Mouse (Mus musculus) adipocyte (in vitro differentiated cells): ENCODE measurements around the gene Rpp25.

Experiments used
- DNase-seq: peaks from one replicate; pipeline ENCODE4 v3.0.0-alpha.2; 2016; ENCODE audit warnings: low spot score

Gene Rpp25

DNA sequence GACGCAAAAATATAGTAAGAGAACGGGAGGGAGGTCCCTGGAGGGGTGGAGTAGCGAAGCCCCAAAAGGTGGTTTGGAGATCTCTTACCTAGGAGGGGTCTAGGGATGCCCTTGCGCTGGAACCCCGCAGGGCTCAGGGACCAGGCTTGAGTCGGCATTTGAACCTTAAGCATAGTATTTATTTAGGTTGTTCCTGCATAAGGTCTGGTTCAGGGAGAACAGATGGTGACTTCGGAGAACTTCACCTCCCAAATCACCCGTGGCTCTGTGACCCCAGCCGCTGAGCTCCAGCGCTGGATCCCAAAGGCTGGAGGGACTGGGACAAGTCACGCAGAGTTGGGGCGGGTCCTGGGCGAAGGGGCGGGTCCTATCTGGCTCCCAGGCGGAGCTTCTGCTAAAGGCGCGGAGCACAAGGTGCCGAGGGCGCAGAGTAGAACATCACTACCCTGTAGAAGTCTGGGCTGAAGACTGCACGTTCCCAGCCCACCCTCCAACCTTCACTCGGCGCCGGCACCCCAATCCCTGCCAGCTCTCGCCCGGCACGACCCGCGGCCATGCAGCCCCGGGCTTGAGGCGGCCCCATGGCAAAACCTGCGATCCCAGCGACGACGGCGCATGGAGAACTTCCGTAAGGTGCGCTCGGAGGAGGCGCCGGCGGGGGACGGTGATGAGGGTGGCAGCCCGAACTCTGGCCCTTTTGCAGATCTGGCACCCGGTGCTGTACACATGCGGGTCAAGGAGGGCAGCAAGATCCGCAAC, at the start of gene Rpp25:
Gene Rpp25 (plus strand): TSS at position 405 of the 759 bp plus-strand sequence.
- DNase-seq = no peak

DNA sequence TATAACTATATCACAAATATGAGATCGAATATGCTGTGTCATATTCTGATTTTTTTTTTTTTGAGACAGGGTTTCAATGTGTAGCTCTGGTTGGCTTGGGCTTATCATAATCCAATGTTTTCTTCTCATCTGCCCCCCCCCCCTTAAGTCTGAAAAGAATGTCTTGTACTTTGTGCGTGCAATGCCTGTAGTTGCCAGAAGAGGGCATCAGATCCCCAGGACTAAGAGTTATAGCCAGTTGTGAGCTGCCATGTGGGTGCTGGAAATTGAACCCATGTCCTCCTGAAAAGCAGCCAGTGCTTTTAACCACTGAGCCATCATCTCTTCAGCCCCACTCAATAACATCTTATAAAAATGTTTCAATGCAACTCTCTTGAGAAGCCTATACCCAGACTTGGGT, 44.1 kb upstream of the Rpp25 start:
- no peak for DNase-seq

DNA sequence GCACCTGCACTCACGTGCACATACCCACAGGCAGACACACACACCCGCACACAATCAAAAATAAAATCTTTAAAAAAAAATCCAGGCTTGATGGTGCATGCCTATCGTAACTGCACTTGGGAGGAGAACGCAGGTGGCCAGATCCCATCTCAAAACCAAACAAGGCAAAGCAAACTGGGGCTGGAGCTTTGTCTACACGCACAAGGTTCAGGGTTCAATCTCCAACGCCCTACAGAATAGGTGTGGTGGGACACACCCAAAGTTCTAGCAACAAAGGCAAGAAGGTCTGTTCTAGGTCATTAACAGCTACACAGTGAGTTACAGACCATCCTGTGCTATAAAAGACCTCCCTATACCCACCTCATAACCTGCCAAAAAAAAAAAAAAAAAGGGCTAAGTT, 41.0 kb upstream of the Rpp25 start:
- DNase-seq = no peak

DNA sequence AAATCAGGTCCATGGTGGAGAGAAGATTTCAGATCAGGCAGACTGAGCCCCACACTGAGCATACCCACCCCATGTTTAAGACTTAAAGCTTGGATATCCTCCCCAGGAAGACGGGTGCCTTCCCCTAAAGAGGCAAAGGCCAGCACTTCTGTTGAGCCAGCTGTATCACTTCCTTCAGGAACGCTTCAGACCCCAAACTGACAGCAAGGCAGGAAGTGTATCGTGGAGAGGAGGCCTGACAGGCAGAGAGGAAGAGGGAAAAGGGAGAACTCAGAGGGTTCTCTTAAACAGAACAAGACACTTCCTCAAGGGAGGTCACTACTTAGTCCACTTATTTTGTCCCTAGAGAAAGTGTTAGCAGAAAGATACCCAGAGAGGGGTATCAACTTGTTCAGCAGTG, 37.7 kb upstream of the Rpp25 start:
- no peak for DNase-seq

DNA sequence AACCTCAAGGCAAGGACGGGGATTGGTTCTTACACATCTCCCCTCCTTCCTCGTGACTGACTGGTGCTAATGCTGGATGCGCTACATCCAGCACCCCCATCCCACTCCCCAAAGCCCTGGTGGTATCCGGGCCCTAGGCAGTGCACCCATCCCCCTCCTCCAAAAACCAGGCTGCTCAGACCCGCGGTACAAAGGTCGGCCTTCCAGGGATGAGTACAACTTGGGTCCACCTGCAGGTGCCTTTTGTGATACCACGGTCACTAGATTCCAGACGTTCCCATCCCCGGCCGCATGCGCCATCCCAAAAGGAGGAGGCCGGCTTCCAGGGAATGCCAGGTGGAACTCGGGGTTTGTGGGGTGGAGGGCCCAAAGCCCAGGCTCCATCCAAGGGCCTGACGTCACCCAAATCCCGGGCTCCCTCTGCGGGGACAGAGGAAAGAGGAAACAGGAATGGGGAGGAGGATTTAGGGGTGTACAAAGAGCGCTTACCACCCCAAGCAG, 36.5 kb upstream of the Rpp25 start:
- no peak for DNase-seq

DNA sequence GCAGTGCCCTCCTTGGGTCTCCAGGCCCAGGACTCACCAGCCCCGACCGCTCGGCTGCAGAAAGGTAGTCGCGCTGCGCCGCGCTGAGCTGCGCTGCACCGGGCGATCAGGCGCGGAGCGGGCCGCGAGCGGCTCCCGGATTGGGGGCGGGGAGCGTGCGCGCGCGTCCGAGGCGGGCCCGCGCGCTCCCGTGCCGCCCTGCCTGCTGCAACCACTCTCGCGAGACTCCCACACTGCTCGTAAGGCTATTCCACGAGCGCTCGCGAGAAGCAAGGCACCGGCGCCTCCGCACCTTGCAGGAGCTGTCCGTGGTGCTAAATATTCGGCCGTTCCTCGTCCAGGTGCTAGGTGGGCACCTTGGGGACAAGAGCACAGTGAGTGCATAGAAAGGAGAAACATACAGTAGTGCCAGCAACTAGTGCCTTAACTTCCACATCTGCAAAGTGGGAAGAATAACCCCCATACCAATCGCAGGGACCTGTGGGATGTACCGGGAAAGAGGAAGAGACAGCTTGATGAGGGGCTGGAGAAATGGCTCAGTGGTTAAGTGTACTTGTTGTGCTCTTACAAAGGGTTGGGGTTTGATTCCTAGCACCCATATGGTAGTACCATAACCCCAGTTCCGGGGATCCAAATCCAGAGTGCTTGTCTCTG, 35.8 kb upstream of the Rpp25 start, which contains the start of gene Scamp5:
Gene Scamp5 (minus strand): TSS at position 165 of the 654 bp plus-strand sequence.
- DNase-seq = no peak

DNA sequence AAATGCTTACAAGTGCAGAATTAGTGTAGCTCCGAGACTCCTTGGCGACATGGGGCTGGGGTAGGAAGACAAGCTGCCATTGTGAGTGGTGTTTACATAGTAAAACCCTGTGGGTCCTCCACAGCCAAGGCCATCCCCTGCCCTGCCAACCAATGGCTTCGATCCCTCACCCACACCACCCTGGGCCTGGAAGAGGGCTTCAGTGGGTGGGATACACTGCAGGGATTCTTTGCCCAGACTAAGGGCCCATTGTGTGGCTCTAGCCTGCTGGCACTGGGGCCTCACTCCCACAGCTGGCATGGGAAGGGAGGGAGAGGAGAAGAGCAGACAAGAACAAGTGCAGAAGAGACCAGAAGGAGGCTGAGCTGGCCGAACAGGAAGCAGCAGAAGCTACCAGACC, 34.9 kb upstream of the Rpp25 start:
- DNase-seq = no peak

DNA sequence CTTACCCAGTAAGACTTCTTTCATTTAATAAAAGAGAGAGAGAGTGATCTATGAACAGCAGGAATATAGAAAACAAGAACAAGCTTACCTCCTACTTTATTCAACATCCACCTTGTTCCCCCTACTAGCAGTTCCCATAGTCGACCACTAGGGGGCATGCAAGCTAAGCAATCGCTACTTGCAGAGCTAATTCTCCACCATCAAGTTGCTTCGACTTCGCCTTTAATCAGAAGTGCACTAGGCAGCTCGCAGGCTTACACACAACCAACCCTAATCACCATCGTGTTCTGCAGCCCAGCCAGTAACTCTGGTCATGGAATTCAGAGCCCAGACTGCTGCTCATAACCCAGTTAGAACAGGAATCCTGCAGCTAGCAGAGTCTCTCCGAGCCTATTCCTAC, 18.1 kb upstream of the Rpp25 start:
- DNase-seq = peak; percentile 85

DNA sequence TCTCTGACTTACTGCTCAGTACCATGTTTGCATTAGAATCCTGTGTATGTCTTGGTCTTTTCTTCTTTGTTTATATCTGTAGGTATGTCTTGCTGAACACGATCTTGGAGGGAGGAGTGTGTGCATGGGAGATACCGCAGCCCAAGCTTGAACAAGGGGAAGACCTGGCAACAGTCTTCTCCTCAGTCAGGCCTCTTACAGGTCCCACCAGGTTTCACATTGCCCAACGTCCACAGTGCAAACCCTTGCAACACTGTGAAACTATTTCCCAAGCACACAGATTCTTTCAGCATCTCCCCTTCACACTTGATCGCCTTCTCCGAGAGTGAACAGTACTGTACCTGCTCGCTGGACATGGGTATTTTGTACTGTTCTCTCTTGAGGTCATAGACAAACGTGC, 16.0 kb upstream of the Rpp25 start:
- DNase-seq = no peak

DNA sequence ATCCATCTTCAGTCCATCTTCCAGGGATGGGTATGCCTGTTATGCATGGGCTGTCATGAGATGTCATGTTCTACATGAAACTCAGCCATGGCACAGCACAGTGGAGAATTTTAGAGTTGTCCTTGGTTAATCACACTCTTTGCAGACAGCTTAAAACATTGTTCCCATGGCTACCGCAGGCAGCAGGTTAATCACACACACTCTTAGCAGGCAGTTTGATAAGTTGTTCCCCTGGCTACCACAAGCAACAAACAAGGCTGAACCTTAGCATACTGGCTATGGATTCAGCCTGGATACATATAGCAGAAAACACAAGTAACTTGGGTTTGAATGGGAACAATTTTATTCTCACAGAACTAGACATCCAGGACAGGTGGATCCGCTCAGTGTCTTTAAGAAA, 10.3 kb upstream of the Rpp25 start:
- DNase-seq = no peak

DNA sequence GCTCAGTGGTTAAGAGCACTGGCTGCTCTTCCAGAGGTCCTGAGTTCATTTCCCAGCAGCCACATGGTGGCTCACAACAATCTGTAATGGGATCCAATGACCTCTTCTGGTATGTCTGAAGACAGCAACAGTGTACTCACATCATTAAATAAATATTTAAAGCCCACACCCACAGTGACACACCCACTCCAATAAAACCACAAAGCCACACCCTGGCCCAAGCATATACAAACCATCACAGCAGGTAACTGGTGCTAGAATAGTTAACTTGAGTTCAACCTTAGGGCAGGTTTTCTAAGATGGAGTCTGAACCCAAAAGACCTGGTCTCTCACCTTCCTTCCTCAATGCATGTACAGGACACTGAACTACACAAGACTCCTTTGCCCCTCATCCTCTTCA, 8.9 kb upstream of the Rpp25 start:
- DNase-seq = no peak

DNA sequence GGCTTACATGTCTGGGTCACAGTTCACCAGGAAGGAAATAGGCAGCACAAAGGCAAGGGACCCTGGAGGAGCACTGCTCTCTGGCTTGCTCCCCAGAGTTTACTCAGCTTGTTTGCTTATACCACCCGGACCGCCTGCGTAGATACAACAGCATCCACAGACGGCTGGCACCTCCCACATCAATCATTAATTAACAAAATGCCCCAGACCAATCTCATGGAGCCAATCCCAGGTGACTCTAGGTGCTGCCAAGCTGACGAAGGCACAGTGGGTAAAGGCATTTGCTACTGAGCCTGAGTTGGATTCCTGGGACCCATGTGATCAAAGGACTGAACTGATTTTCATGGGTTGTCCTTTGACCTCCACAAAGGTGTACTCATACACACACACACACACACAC, 6.6 kb upstream of the Rpp25 start:
- DNase-seq = no peak

DNA sequence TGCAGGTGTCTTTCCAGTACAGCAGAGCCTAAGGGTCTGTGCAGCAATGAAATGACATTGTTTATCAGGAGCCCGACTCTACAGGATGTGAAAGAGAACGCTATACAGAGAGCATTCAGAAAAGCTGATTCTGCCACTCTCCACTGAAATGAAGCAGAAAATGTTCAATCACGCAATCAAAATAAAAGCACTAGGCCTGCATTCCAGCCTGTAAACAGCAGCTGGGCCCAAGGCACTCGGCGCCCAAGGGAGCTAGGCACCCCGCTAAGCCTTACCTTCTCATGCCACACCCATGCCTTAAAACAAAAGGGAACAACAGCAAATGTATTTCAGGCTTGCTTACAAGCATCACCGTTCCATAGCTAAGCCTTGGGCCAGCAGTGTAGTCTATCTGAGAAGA, 5.3 kb upstream of the Rpp25 start:
- no peak for DNase-seq

DNA sequence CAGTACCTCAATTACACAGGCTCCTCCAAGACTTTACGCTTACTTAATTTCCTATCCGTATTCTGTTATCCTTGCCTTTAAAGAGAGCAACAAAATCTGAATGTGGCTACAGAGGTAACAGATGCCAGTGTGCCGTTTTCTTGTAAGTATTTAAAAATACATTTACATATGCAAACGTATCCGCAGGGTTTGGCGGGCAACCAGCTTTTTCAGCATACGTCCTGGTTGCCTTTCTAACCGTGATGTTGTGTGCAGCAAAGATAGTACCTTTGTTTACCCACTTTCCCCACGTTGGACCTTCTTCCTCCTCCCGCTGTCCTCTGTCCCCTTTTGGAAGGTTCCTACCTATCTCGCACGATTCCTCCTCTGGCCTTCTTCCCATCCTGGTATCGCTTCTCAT, 2.4 kb upstream of the Rpp25 start:
- DNase-seq = no peak

DNA sequence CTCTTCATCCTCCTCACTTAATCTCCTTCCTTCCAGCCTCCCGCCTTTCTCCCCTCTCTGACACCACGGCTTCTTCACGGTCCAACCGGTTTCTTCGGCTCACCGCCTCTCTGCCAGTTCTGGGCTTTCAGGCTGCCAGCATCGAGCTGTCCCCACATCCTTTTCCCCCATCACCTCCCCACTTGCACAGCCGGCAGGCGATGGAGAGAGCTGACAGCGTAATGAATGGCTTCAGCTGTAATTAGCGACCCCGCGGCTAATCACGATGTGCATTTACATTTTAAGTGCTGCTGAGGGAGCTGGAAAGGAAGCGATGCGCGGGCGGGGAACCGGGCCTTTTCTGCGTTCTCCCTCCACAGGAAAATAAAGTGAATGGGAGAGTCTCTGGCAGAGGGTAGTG, 2.0 kb upstream of the Rpp25 start:
- DNase-seq = no peak

DNA sequence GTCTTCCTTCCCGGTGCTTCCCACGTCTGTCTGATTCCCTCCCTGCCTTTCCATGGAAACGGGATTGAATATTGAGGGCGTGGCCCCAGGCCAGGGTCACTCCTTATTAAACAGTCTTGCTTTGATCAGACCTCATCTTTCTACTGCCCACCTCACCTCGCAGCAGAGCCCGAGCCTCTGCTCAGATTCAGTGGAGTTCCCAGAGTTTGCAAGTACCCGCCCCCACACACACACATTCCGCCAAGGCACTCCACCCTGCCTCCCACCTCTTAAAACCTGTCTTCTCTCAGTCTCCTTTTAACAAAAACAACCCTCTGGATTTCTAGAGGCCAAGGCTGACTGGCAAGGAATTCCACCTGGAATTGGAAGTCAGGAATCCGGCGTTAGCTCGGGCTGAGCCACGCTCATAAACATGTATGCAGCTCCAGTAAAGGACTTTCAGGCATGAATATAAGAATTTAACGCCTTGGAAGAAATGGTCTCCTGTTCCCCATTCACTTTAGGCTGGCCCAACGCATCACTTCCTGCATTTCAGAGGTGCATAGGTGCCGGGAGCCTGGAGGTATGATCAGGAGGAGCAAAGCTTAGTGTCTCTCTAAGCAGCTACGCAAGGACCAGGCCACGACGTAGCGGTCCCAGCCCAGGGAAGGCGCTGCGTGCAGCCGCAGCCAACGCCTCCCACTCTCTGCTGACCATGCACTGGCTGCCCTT, 760 bp upstream of the Rpp25 start:
- no peak for DNase-seq

DNA sequence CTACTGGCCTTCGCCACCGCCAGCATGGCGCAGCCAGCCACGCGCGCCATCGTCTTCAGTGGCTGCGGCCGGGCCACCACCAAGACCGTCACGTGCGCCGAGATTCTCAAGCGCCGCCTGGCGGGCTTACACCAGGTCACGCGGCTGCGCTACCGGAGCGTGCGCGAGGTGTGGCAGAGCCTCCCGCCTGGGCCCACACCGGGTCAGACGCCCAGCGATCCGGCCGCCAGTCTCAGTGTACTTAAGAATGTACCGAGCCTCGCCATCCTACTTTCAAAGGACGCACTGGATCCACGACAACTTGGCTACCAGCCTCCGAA, 515 bp downstream of the Rpp25 start:
- DNase-seq = no peak

DNA sequence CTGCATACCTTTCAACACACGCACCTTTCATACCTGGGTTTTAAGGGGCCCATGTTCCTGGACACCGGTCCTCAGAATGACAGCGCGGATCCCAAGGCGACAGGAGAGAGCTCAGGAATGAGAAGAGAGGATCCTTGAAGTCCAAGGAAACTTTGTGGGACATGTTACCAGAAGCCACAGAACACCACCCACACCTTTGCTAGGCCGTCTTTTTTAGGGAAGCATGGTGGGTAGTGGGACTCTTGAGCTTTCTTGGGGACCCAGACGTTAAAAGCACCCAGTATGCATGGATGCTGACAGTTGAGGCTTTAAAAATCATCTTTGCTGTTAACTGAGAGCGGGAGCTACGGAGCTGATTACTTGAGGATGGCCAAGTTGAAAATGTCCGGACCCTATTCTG, 1.1 kb downstream of the Rpp25 start:
- no peak for DNase-seq

DNA sequence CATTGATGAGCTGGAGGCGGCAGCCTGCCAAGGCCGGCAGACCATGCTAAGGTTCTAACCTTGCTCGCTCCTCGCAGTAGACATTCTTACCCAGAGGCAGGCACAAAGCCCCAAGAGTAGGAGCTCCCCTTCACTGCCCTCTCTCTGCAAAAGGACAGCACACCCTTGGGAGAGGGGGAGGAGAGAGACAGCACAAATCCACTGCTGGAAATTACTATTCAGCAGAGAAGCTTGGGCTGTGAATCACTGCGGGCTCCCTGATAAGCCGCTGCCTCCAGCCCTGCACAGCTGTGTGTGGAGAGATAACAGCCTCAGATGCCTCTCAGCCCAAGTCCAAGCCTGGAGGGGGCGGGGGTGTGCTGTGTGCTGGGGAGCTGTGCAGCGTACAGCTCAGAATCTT, 1.9 kb downstream of the Rpp25 start:
- DNase-seq = peak; percentile 24

DNA sequence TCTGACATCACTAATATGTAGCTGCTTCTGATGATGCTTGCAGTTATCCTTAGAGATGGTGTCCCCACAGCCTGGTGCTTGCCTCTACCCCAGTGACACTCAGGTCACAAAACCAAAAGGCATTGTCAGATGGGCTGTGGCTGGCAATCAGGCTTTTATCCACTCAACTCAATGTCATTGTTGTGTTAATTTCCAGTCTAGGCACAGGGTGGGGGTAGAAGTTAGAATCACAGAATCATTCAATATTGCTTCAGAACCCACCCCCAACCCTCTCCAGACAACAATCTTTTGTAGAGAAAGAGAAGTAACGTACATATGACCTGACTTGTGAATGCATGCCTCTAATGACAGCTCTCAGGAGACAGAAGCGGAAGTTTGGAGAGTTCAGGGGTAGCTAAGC, 6.8 kb downstream of the Rpp25 start:
- no peak for DNase-seq

DNA sequence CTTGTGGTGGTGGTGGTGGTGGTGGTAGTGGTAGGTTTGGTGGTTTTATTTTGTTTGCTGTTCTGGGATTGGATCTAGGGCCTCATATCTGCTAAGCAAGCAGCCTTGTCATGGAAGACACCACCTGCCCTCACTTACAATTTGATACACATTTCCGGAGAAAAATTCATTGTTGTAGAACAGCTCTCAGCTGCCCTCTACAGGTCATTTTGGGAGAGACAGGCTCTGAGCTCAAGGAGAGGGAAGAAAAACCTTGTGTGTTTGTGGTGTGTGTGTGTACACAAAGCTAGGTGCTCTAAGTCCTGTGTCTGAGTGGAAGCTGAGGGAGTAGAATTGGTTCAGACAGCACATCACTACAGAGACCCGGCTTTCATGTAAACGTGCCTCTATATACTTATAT, 13.3 kb downstream of the Rpp25 start:
- DNase-seq = peak; percentile 81

DNA sequence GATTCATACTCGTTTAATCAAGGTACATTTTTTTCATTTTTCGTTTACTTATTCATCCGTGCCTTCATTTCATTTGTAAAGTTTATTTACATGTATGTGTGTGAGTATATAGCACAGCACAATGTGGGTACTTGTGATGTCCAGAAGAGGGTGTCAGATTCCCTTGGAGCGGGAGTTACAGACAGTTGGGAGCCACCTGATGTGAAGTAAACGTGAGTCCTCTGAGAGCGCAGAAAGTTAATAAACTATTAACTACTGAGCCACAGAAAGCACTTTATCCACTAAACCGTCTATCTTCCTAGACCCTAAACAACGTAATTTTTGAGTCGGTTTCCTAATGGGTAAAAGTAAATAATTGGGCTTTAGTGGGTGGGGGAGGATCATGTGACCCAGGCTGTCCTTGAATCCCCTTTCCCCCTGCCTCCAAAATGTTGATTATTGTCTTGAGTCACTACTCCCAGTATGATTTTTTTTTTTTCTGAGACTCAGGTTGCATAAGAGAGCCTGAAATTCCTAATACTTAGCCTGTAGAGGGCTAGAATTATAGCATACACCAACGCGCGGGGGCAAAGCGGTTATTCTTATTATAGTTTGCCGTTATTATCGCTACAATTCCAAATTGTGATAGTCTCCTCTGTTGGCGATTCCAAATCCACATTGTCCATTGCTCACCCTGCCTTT, 16.7 kb downstream of the Rpp25 start:
- DNase-seq = no peak
